Mouse (Mus musculus): Measurements from ENCODE around the gene Dag1.
"Not testable (repeated sequence)": the region's sequence is repeated elsewhere in the genome, so short reads cannot be mapped to it uniquely, and the experiment has no call there.

Dag1 gene

DNA sequence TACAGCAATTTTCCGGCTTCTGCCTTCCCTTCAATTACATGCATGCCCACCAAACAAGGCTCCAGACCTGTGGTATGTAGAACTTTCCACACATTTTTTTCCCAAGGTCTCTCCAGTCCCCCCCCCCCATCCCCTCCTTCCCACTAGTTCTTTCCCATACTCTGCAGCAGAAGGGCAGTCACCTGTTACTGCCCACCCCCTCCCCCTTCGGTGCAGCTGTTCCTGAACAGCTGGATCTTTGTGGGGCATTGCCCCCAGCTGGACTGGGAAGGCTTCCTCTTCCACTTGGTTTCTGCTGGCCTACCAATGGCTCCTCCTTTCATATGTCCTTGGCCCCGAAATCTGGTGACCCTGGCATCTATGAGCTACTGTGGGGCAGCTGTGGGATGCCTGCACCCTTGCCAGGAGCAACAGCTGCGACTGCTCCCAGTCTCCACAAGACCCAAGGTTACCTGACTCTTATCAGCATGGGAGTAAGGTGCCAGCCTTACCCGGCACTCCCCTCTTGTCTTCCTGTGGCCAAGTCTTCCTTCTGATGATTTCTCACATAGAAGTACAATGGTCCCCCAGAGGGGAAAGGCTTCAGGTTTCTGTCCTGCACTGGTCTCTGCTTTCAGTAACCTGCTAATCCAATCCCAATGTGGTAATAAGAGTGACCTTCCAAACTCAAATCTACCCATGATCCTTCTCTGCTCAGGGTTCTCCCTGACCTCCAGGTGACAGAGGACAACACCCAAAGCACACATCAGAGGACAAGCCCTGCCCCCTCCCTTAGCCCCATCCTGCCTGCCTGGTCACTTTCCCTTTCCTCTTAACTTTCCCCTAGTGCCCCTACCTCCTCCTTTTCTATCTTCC is 10.9 kb upstream of the Dag1 start:
- DNase-seq (ENCODE audit: extremely low read depth, low read depth): no peak

DNA sequence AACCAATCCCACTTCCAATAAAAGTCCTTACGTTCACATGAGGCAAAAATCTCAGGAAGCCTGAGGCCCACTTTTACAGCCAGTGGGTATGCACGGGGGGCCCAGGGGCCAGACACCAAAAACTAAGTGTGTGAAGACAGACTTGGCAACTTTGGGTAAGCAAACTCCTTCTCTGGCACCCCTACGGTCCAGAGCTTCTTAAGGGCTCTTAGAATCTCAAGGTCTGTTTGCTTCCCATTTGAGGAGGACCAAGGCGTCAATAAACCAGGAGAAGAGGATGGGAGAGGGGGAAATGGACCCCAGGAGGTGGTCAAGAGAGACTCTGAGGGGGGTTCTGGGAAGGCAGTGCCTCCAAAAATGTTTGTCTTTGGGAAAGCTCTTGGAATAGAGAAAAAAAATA is 9.7 kb upstream of the Dag1 start:
- DNase-seq (ENCODE audit: extremely low read depth, low read depth): no peak

DNA sequence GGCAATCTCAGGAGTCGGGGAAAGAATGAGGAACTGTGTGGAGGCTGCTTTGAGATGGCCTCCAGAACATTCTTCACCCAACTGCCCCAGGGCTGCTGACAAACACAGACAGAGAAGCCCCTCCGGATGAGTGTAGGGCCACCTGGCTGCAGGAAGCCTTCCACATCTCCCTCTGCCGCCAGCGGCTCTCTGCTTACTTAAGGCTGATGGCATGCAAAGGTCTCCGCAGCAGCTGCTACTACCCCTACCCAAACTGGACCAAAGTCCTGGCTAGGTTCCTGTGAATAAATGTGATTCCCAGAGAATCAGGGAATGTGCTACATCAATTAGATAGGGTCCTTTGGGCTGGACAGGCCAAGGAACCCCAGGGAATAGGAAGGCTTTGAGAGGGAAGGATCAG is 8.9 kb upstream of the Dag1 start:
- DNase-seq (ENCODE audit: extremely low read depth, low read depth): no peak

DNA sequence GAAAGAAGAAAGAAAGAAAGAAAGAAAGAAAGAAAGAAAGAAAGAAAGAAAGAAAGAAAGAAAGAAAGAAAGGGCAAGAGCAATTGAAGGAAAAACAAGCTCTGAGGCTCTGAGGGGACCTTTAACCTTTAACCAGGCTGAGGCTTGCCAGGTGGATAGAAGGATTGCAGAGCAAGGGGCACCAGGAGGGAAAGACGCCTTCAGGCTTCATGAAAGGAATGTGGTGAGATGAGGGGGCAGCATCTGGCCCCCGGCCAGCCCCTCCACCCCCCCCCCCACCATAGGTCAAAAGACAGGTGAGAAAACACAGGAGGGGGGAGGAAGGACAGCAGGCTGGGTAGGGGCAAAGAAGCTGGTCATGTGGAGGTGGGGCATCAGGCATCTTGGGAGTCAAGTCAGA is 8.2 kb upstream of the Dag1 start:
- no peak for DNase-seq (ENCODE audit: extremely low read depth, low read depth)

DNA sequence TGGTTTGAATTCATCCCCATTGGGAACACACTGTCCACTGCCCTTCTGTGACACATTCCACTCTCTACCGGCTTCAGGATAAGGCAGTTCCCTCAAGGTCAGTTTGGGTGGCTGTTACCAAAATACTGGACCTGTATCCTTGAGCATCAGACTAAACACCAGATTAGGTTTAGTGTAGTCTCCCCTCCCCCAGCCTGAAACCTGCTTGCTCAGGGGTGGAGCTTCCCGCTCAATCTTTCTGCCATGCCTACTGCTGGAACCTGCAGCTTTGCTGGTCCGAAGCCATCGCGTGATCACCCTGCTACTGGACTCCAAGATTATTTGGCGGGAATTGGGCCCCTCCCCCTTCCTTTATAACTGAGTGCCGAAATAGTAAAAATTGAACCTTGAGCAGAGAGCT is 4.9 kb upstream of the Dag1 start:
- not testable (repeated sequence) for DNase-seq (ENCODE audit: extremely low read depth, low read depth)

DNA sequence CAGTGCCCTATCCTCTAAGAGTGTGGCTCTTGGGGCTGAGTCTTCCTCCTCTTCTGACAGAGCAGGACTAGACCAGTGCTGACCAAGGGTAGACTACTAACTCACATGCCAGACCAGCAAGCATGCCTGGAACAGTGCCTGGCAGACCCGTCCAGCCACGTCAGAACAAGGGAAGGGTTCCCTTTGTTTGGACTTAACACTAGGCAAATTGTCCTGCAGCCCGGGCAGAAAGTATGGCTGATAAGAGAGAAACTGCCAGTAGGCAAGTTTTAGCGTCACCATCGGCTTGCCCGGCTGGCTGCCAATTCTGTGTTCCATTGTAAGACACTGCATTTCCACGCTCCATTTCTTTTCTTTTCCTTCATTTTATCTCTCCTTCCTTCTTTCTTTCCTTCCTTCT is 3.9 kb upstream of the Dag1 start:
- DNase-seq (ENCODE audit: extremely low read depth, low read depth): no peak

DNA sequence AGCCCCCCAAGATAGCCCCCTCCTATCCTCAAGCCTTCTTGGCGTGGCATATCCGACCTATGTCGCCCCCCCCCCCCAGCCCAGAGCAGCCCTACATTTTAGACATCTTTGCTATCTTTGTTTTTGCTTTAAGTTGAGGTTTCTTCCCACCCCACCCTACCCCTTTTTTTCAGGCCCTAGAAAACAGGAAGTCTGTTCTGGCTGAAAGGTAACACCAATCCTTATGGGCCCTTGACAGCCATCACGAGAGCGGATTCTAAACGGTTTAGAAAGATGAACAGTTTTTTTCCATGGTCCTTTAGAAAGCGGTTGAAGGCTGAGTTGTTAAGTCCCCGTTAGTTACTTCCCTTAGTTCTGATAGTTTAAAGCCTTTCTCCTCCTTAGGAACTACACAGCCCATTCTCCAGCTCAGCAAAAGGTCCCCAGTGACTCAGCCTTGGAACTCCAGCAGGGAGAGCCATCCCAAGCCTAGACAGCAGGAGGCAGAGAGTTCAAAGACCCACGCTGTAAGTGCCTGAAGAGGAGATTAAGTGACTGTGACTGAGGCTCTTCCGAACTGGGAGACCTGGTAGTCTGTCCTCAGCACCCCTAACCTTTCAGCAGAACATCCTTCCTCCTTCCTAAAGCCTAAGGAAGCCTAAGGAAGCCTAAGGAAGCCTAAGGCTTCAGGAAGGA is 2.6 kb upstream of the Dag1 start:
- DNase-seq (ENCODE audit: extremely low read depth, low read depth): peak; percentile 58

DNA sequence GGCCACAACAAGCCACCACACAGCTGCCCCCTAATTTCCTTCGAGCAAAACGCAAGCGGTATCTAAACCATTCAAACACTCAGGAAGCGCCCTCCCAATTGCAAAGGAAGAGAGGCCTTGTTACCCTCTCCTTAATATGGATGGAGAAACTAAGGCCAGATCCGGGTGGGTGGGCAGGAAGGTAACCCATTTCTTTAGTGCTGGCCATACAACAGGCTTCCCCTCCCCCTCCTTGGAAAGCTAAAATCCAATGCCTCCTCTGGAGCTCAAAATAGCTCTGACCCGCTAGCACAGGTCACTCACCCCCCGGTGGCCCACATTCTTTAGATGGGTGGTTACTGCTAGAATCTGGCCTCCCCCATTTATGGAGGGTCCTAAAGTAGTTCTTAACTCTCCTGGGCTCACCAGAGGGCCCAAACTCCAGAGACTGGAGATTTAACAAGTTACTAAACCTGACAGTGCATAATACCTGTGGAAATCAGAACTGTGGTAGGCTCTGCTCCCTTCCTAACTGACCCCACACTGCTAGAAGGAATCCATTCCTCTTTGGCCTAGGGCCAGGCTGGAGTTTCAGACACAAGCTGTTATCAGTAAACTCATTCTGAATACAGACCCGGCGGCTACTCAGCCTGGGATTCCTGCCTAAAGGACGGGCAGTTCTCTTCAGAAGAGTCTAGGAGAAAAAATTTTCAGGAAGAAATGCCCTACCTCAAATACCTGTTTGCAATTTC is 598 bp upstream of the Dag1 start:
- DNase-seq (ENCODE audit: extremely low read depth, low read depth): peak; percentile 34

DNA sequence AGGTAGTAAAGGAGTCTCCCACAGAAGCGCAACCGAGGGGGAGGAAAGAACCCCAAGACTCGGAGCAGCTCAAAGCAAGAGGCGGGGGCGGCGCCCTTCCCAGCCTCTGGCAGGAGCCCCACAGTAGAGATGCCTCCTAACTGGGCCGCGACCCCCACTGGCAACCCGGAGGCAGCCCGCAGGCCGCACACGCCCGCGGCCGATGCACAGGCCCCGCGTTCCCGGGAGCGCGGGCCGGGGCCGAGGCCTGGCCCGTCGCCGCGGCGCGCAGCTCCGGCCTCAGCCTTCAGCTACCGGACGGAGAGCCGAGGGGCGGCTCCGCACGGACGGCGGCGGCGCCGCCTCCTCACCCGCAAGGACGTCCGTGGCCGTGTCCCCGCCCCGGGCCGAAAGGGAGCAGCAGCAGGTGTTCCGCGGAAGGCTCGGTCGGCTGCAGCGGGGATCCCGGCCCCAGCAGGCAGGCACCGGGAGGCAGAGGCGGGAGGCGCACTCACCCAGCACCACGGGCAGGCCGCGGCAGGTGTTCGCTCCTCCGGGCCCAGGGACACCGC is 552 bp downstream of the Dag1 start:
- no peak for DNase-seq (ENCODE audit: extremely low read depth, low read depth)

DNA sequence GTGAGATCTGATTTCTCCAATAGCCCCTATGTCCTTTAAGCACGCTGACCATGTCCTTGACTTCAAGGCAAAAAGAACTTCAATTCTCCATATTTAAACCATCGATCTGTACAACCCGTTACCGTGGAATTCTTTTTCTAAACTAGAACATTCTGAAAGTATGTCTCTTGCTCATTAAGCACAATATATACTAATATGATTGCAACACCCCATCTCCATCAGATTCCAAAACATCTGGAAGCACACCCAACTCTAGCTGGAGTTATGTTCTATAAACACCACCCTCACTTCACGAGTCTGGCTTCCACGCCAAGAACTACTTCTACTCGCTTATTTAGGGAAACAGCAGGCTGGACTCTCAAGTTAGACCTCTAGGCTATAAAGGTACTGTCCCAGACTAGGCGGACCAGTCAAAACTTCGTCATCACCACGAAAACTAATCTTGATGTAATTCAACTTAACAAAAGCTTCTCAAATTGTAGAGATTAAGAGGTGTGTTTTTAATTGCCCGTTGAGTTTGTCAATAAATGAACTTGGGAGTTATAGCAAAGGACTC is 1.2 kb downstream of the Dag1 start:
- DNase-seq (ENCODE audit: extremely low read depth, low read depth): no peak

DNA sequence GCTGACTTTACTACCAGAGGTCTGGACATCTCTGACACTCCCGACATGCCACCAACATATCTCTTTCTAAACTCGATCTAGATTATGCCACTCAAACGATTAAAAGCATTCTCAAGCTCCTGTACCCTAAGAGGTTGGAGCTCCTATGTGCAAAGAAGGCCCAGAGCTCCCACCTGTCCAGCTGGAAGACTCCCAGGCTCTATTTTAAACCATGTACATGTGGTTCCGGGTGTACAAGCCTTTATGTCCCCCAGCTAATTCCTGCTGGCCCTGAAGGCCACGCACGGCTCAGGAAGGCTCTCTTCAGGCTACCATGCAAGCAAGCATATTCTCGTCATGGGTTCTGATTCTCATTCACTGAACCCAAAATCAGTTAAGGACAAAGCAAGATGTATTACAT is 1.9 kb downstream of the Dag1 start:
- DNase-seq (ENCODE audit: extremely low read depth, low read depth): no peak

DNA sequence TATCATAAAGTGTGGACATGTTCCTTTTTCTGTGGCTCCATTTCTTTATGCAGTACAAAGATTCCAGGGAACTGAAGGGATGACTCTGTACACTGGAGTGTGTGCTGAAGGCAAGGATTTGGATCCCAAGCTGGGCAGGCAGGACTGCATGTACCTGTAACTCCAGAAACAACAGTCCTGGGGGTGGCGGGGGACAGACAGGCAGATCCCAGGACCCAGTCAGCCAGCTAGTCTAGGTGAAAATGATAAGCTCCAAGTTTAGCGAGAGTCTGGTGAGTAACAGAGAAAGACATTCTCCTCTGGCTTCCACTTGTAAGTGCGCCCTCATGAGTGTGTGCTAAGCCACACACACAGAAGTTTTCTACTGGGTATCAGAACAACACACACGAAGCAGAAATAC is 3.2 kb downstream of the Dag1 start:
- DNase-seq (ENCODE audit: extremely low read depth, low read depth): no peak

DNA sequence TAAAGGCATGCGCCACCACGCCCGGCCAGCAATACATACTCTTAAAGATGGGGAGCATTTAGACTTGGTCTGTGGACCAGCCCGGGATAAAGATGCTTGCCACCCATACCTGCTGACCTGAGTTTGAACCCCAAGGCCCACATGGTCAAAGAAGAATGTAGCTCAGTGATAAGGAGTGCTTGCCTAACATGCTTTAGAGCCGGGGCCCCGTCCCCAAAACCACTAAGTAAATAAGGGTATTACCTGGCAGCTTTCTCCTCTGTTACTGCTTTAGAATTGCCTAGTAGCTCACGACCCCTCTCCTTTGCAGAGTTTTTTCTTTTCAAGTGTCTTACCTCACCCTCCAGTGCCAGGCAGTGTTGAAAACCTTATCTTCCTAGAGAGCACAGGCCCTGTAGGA is 11.0 kb downstream of the Dag1 start:
- DNase-seq (ENCODE audit: extremely low read depth, low read depth): no peak

DNA sequence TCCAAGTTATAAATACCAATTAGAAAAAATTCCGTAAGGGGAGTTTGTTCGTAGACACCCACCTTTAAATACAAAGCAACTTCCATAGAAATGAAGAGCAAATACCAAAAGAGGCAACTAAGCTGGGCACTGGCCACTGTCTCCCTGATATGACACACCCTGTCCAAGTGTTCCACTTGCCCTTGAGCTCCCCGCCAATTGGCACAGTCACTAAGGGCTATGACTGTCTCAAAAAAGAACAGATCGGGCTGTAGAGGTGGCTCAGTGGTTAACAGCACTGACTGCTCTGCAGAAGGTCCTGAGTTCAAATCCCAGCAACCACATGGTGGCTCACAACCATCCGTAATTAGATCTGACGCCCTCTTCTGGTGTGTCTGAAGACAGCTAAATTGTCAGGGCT is 11.9 kb downstream of the Dag1 start:
- DNase-seq (ENCODE audit: extremely low read depth, low read depth): no peak

DNA sequence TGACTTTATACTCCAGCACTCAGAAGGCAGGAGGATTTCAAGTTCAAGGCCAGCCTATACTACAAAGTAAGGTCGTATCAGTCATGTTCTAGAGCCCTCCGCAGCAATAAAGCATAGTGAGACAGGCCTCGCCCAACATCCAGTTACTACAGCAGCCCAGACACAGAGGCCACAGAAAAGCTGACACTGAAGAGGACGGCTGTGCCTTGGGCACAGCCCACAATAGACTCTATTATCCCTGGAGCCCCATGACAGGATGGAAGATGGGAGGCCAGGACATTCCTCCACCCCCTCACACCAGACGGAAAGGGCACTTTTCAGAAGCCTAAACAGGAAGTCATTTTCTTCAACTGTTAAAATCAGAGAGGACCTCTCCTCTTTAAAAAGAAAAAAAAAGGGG is 14.8 kb downstream of the Dag1 start:
- no peak for DNase-seq (ENCODE audit: extremely low read depth, low read depth)

DNA sequence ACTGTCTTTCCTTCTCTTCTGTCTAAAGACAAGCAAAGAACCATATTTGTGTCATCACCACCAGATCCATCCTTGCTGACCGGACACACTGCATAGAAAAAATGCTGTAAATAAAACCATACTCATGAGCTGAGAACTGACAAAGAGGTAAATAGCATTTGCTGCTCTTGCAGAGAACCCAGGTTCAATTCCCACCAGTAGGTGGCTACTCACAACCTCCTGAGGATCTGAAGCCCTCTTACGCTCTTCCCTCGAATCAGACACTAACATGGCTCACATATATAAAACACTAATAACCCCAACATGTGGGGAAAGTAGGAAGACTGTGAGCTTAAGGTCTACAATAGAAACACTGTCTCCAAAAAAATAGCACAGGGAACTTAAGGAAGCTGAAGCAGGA is 18.8 kb downstream of the Dag1 start:
- DNase-seq (ENCODE audit: extremely low read depth, low read depth): no peak

DNA sequence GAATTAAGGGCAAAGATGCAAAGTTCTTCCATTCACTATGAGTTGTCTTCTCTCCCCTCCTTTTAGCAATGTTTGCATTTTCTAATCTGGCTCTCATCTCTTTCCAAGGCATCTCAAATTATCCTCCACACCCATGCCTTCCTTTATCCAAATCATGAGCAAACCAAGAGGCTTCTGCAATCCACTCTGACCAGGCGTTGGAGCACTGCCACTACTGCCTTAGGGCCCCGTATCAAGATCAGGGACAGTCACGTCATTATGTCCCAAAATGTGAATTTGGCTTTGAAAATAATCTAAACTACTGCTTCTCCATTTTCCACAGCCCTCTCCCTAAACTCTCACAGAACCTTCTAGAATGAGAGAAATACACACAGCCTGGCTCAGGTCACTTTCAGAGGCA is 19.2 kb downstream of the Dag1 start:
- no peak for DNase-seq (ENCODE audit: extremely low read depth, low read depth)

DNA sequence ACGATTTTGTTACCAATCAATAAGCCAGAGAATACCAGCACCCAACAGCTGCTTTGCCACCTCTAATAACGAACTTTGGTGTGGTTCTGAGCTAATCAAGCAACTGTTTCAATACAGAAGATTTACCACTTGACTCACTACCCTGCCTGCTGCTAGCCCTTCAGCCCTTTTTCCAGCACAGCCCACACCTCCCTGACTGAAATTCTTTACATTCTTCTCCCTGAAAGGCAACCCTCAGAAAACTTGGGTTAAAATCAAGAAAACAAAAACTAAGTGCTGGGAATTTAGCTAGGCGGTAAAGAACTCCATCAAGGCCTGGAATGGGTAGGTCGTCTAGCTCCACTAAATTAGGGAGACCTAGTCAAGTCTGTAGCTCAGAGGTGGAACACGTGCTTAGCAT is 23.8 kb downstream of the Dag1 start:
- DNase-seq (ENCODE audit: extremely low read depth, low read depth): no peak

DNA sequence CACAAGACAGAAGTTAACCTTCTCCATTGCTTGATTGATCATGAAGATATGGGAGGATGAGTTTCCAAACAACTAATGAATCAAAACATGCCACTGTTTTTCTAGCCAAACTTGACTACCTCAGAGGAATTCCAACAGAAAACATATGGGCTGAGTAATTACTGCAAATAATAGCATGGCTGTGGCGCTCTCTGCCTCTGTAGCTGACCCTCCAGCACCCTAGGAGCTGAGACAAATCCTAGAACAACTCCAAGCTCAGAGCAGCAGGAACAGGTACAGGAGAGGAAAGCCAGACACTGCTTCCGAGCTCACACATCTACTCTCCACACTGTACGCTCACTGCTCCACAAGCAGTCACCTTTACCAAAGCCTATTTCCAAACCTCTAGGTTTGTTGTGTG is 24.9 kb downstream of the Dag1 start:
- no peak for DNase-seq (ENCODE audit: extremely low read depth, low read depth)

DNA sequence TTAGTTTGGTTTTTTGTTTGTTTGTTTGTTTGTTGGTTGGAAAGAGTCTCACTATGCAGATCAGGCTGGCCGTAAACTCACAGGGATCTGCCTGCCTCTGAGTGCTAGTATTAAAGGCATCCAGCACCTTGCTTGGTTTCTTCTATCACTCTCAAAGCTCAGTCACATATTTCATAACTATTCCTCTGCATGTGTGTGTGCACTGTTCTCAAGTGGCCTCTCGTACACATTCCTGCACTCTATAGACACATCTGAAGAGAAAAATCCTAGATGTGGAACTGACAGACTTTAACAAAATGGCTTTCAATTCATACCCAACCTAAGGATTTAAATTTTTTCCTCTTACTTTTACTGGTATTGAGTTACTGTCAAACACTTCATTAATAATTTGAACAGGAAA is 25.4 kb downstream of the Dag1 start:
- DNase-seq (ENCODE audit: extremely low read depth, low read depth): no peak

DNA sequence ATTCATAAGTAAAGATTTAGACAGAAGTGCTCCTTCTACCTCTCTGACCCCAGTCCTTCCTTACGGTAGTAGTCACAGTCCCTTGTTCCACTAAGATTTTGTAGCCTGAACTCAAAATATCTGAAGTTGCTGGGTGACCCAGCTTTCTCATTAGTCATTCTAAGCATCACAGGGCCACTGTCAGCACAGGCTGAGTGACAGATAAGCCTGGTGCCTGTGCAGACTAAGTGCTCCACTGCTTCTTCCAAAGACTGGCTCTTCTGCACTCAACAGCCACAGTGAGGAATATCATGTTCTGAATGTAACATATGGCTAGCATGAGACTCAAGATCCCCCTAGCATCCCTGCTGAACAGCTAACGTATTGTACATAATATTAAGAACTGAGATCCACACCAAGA is 29.1 kb downstream of the Dag1 start:
- no peak for DNase-seq (ENCODE audit: extremely low read depth, low read depth)

DNA sequence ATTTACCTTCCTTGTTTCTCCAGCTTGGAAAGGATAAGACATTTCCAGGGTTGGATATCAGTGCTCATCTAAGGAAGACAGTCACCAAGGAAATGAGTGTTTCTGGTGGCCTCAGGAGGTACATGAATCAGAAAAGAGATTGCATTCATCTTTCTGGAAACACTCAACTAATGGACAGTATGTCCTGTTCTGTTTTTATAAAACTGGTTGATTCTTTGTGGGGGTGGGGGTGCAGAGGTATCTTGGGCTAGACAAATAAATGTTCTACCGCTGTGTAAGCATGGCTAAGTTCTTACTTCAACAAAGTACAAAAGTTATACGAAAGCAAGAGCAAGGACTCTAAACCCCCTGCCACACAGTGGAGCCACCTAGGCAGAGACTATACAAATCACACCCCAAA is 30.9 kb downstream of the Dag1 start:
- no peak for DNase-seq (ENCODE audit: extremely low read depth, low read depth)

All from MEL-GATA-1-ER (cell line).